Mouse (Mus musculus): ENCODE data around the gene Abhd15. TPM values are rescaled to one million over a fixed set of nuclear protein-coding genes. Genes with fewer than 3 reads are reported as not detected.
"Not testable (repeated sequence)": the region's sequence is repeated elsewhere in the genome, so short reads cannot be mapped to it uniquely, and the experiment has no call there.

Abhd15 gene
- total RNA-seq, 4 experiments from 2014 or later, result 14.6 to 23.9 (median 17.4) TPM

DNA sequence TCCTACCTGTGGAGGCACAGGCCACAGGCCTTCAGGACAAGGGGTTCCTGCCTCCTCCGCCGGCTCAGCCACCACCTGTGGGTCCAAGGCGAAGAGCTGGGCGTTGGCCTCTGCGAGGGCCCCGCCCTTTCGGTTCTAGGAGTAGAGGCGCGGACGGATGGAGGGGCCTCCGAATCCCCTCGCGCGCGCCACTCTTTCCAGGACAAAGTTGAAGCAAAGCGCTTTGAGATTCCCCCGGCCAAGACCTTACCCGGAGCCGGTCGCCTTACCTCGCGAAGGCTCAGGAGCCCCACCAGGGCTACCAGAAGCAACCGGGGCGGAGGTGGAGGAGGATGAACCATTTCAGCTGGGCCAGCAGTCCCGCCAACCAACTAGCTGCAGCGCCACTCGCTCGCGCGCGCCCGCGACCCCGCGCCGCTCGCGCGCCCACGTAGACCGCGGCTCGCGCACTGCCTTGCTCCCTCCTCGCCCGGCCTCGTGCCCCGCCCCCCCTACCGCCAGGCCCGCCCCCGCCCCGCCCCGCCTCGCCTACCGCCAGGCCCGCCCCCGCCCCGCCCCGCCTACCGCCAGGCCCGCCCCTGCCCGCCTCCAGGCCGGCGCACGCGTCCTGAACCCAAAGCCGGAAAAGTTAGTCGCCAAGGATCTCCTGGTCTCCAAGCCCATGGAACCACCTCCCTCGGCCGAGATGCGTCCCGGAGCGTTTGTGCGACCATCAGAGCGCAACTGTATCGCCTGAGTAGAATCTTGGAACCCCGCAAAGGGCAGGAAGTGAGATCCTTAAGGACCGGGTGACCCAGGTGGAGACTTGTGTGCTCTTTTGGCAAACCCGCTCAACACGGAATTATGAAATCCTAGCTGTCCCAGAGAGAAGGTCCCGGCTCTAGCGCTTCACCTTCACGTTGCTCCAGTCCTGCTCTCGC, 1.8 kb upstream of the Abhd15 start:
- peak; percentile 82 for DNase-seq

DNA sequence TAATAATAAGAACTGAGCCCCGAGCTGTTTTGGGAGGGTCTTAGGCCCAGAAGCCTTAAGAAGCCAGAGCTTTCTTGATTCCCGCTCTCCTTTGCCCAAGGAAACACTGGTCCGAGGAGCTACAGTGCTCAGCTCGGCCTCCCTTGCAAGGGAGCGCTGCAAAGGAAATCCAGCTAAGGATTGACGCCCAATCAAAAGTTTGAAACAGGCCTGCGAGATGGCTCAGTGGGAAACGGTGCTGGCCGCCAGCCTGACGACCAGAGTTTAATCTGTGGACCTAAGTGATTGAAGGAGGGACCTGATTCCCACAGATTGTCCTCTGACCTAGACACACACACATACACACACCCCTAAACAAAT, 1.1 kb upstream of the Abhd15 start:
- no peak for DNase-seq

DNA sequence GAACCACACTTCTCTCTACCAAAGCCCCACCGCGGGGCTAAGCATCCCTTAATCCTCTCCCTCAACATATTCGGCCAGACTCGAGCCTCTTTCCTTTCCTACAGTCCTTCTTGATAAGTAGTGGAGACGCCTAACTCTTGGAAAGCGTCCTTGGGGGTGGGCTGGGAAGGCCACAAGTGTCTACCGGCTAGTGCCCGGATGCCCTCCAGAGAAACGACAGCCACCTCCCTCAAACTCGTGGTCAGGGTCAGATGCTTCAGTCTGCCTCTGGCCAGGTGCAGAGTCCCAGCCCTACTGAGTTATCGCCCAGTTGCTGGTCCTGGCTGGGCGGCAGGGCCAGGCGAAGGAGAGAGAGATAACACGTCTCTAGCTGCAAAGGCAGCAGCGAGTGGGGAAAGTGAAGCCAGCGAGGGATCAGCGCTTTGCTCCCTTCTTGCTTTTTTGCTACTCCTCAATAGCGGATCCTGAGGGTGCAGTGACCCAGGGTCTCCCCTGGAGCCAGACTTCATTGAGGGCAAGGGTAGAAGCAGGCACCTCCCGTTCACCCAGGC, 565 bp upstream of the Abhd15 start:
- peak; percentile 30 for DNase-seq

DNA sequence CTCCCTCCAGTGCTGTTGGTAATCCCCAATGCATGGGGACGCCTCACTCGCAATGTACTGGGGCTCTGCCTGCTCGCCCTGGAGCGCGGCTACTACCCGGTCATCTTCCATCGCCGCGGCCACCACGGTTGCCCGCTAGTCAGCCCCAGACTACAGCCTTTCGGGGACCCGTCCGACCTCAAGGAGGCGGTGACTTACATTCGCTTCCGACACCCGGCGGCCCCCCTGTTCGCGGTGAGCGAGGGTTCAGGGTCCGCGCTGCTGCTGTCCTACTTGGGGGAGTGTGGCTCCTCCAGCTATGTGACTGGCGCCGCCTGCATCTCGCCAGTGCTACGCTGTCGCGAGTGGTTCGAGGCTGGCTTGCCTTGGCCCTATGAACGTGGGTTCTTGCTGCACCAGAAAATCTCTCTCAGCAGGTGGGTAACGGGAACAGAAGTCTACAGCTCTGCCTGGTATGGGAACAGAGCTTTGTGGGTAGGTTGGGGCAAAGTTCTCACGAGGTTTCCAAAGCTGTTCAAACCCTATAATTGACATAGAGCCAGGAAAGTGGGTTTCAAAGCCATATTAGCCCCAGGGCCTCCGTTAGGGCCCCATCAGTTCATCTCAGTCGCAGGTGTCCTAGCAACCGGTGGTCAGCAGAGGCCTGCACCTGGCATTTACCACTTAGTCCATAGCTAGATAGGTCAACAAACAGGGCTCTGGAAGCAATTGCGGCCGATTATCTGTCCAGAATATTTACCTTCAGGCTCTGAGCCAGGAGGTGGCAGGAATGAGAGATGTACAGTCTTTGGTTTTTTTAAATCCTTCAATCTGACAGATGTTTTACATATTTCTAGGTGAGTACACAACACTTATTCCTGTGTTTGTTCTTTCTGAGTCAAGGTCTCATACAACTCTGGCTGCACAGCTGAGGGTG, 974 bp downstream of the Abhd15 start, which contains the start of gene Trp53i13:
TSS of gene Trp53i13 (minus strand) at position 344 of the 916 bp plus-strand sequence.
- DNase-seq, result no peak

DNA sequence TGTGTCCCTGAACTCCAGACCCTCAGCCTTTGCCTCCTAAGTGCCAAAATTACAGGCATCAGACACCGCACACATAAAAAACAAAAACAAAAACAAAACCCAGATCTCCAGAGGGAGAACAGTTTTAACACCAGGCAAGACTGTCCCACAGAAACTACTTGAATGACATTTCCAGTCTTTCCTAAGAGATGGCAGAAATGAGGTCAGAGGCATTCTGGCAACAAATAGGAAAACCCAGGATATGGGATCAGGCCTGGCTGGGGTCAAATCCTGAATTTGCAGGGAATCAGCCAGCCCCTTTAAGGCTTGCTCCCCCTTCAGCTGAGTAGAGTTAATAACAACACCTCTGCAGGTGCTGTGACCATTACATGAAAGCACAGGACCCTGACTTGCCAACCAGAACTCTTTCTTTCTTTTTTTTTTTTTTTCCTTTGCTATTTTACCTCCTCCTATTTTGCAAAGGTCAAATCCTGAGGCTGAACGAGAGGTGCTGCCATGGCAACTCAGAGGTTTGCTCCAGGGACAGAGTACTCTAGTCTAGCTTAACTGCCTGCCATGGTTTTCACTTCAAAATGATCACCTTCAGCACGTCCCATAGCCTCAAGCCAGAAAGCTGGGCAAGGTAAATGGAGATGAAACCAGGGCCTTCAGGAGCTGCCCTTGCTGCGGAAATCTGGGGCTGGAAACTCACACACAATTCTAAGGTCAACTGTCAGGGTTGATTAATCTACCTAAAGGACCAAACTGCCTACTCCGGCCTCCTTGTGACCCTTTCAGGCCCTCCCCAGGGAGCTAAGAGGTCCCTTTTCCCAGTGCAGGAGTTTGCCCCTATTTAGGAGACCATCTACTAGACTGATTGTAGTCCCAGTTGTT, 1.9 kb downstream of the Abhd15 start:
- DNase-seq, result no peak

DNA sequence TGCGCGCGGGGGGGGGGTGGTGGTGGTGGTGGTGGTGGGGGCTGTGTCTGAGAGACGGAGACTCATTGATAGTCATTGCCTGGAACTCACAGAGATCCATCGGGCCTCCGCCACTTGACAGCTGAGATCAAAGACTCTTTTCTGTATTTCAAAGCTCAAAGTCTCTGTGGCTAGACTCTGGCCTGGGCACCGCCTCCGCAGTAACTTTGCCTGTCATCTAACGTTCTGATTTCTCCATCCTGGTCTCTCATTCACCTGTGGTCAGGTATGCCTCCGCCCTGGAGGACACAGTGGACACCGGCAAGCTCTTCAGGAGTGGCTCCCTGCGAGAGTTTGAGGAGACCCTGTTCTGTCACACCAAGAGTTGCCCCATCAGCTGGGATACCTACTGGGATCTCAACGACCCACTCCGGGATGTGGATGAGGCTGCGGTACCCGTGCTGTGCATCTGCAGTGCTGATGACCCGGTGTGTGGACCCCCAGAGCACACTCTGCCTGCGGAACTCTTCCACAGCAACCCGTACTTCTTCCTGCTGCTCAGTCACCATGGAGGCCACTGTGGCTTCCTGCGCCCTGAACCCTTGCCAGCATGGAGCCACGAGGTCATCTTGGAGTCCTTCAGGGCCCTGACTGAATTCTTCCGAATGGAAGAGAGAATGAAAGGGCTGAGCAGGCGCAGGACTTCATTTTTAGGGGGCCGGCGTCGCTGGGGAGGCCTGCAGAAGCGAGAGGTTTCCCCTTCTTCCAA, 3.3 kb downstream of the Abhd15 start:
- DNase-seq, result no peak

DNA sequence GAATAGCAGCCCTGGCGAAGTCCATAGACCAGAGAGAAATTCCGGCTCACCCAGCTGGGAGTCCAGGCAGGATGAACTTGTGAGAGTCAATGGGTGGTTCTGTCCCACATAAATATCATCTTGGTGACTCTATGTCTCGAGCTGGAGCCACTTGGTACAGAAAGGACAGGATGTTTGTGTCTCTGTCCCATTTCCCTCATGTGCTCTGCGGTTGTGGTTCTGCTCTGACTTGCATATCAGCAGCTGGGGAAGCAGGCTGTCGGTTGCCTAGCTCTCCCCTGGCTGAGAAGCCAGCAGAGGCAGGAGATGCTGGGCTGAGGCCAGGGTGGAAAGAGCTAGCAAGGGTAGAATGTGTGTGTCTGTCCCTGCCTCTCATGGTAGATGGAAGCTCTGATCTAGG, 4.1 kb downstream of the Abhd15 start, which contains the start of gene Gm10392:
TSS of gene Gm10392 (minus strand) at position 156 of the 400 bp plus-strand sequence.
- DNase-seq, result no peak

DNA sequence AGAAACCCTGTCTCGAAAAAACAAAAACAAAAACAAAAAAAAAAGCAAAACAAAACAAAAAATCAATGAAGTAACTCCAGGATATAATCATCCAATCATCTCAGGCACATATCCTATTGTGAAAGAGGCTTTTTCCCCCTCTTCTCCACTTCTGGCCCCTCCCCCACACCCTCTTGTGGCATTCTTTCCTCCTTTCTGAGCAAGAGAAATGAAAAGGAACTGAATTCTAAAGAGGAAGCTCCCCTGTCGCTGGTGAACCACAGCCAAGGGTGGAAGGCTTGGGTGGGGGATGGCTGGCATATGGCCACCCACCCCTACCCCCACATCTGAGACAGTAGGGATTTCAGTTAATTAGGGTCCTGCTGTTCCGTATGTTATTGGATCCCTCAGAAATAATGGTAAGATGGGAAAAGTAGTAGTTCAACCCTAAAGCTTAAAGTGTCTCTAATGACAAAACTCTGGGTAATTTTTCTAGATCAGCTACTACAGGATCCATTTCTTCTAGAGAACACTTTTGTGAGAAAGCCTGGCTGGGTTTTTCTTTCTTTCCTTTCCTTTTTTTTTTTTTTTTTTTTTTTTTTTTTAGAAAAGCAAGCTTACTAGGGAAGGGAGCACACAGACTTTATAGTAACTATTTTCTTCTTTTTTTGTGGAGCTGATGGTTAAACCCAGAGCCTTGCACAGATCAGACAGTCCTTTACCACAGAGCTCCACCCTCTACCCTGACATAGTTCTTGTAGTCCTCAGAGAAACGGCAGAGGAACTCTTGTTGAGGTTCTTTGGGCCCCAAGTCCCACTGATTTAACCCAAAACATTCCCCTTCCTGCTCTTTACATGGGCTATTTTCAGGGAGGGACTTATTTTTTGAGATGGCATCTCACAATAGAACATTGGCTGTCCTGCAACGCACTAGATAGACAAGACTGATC, 5.9 kb downstream of the Abhd15 start:
- no peak for DNase-seq

DNA sequence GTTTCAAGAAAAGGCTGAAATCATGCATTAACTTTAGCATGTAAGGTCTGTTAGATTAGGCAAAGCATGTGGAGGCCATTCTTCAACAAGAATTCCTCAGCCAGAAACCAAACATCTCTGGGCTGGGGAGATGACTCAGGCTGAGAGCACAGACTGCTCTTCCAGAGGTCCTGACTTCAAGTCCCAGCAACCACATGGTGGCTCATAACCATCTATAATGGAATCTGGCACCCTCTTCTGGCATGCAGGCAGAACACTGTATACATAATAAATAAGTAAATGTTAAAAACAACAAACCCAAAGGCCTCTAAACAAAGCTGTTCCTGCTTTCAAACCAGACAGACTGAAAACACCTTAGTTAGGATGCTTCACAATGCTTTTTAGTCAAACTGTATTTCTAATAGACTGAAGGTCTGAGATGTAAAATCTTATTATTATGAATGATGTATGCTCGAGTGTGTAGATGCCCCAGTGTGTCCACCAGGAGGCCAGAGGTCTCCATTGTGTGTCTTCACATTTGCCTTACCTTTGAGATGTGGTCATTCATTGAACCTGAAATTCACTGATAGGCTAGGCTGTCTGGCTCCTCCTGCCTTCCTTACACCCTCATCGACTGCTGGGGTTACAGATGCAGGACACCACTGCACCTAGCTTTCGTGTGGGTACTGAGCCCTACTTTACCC, 11.0 kb downstream of the Abhd15 start:
- DNase-seq, result no peak

DNA sequence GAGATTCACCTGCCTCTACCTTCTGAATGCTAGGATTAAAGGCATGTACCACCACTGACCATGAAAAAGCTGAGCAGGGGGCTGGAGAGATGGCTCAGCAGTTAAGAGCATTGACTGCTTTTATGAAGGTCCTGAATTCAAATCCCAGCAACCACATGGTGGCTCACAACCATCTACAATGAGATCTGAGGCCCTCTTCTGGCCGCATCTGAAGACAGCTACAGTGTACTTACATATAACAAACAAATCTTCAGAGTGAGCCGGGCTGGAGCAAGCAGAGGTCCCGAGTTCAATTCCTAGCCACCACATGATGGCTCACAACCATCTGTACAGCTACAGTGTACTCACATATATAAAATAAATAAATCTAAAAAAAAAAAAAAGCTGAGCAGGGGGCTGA, 13.5 kb downstream of the Abhd15 start:
- not testable (repeated sequence) for DNase-seq

DNA sequence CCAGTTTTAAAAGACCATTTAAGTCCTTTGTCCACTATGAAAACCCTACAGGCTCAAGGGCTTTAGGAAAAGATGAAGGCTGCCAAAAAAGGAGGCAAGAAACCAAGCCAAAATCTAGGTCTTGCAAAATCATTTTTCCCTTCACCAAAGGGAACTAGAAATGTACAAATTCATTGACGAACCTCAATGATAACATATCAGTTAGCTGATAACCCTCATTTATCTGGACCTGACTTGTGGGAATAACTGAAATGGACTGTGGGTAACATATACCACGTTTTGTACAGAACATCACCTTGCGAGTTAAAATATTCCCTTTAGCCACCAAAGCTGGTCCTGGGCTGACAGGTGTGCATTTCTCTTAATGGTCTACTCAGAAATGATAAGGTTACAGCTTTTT, 14.7 kb downstream of the Abhd15 start:
- no peak for DNase-seq

DNA sequence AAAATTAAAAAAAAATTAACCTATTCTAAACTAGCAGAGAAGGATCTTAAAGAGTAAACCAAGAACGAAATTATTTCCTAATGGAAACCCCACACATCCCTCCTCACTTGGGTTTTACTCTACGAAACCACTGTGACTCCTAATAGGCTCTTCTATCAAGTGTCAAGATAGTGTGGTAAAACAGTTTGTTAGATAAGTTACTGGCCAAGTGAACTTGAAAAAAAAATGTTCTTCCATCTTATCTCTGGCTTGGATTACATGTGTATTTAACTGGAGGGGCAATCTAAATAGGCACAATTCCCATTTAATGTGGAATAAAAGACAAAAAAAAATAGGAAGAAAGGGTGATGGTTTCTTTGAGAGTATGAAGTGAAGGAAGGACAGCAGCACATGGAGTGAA, 15.9 kb downstream of the Abhd15 start:
- DNase-seq, result no peak

DNA sequence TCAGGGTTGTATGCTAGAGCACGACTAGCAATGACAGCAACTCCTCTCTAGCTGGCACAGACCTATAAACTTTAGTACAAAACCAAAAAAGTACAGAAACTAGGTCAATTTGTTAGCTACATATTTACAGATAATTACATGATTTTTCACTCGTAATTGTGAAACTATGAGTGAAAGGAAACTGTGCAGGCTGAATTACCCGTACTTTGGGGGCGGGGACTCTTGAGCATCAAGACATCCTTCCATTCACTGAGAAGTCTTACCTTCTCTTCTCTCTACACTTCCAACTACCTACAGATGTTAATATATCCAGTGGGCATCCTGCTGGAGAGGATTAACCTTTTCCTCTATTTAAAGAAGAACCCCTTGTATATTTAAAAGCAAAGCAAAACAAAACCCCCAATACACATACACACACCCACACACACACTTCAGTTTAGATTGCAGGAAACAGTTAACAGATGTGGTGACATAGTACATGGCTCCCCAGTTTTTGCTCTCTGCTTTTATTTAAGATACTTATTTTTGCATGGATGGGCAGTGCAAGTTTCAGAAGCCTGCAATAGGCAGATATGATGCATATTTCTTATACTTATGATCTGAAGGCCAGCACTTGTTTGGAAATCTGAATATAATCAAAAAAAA, 17.4 kb downstream of the Abhd15 start:
- no peak for DNase-seq

DNA sequence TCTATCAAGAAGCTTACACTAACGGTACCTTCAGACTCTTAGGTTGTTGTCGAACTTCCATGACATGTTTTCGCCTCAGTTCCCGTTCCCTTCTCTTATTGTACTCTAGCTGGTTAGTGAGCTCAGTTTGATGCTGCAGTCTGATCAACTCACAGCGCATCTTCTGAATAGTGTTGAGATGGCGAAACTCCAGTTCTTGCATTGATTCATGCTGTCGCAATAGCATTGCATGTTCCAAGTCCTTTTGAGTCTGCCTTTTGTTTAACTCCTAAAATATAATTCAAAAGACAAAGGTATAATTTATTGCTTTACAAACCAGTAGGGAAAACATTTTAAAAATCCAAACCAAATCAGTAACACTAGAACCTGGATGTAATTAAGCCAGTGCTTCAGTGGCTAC, 30.3 kb downstream of the Abhd15 start:
- DNase-seq, result no peak

DNA sequence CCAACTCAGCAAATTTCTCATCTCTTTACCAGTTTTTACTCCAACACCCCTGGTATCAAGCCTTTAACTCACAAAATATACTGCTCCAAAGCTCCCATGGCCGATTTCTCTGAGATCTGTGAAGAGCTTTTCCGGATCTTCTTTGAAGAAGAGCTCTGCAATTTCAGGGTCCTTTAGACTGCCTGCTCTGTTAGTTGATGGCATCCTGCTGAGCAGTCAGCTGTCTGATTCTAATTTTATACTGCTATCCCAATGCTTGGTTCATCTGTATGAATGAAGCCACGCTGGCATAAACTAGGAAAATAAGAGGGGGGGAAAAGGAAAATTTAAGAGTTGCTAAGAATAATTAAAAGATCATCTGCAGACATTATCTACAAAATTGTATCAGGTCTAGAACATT, 70.3 kb downstream of the Abhd15 start:
- no peak for DNase-seq
